Mouse (Mus musculus): ENCODE measurements around the gene Padi6. TPM values are rescaled to one million over a fixed set of nuclear protein-coding genes. Genes with fewer than 3 reads are reported as not detected.

Padi6 gene
- polyA plus RNA-seq, 1 experiment from 2014 or later, result not detected

- H3K4me3 ChIP-seq, result no peak overlapping the region
- peaks cover 94% of the 10 kb centered on the region for H3K36me3 ChIP-seq
- no peaks in the 10 kb centered on the region for H3K27me3 ChIP-seq
- 97% methylated on average over 9 of the region's 9 CpGs for WGBS
- peaks cover 12% of the 10 kb centered on the region for H3K4me1 ChIP-seq (replicated peaks)
- no peak overlapping the region for H3K4me2 ChIP-seq
- H3K9me3 ChIP-seq, result no peaks in the 10 kb centered on the region
- ATAC-seq (ENCODE audit: low read depth), result no peak
- H3K9ac ChIP-seq, result no peak overlapping the region
- no peak overlapping the region for H3K27ac ChIP-seq (replicated peaks)
Observed at GRCm38 (mm10) chr4:140718436-140718835, 24.0 kb downstream of the Padi6 start.

GRCm38 (mm10) chr4:140716994-140717393 lies 25.4 kb downstream of the Padi6 start:
- 93% methylated on average over 11 of the region's 11 CpGs for WGBS
- ATAC-seq (ENCODE audit: low read depth), result no peak
- Histone ChIP-seq H3K27ac (replicated peaks) (no peak overlapping the region), H3K4me3 (no peak overlapping the region), H3K27me3 (no peaks in the 10 kb centered on the region), H3K4me2 (no peak overlapping the region), H3K4me1 (replicated peaks) (peaks cover 26% of the 10 kb centered on the region), H3K9ac (no peak overlapping the region), H3K36me3 (peaks cover 95% of the 10 kb centered on the region), H3K9me3 (no peaks in the 10 kb centered on the region)

GRCm38 (mm10) chr4:140714586-140714985 lies 27.9 kb downstream of the Padi6 start:
- 85% methylated on average over 5 of the region's 5 CpGs for WGBS
- ATAC-seq (ENCODE audit: low read depth), result no peak; the same call in 1 of the 2 replicates

GRCm38 (mm10) chr4:140713480-140714365 lies 28.7 kb downstream of the Padi6 start:
- Histone ChIP-seq H3K9ac (peak overlapping the region; percentile 41; the same call in 1 of the 2 replicates), H3K4me1 (replicated peaks) (peaks cover 46% of the 10 kb centered on the region), H3K36me3 (peaks cover 95% of the 10 kb centered on the region), H3K27me3 (no peaks in the 10 kb centered on the region), H3K9me3 (no peaks in the 10 kb centered on the region), H3K4me2 (no peak overlapping the region), H3K27ac (replicated peaks) (peak overlapping the region; percentile 72), H3K4me3 (no peak overlapping the region)
- WGBS, result 32% methylated on average over 29 of the region's 29 CpGs
- peak; percentile 91 for ATAC-seq (ENCODE audit: low read depth)

More at GRCm38 (mm10) chr4:140714586-140714985, 27.9 kb downstream of the Padi6 start:
- Histone ChIP-seq H3K9ac (no peak overlapping the region), H3K9me3 (no peaks in the 10 kb centered on the region), H3K4me1 (replicated peaks) (peaks cover 37% of the 10 kb centered on the region), H3K27me3 (no peaks in the 10 kb centered on the region), H3K4me2 (no peak overlapping the region), H3K4me3 (no peak overlapping the region), H3K36me3 (peaks cover 95% of the 10 kb centered on the region), H3K27ac (replicated peaks) (peak overlapping the region; percentile 72)

- peaks cover 93% of the 10 kb centered on the region for H3K36me3 ChIP-seq
- ATAC-seq (ENCODE audit: low read depth), result no peak
Observed at GRCm38 (mm10) chr4:140711360-140711759, 31.1 kb downstream of the Padi6 start.

GRCm38 (mm10) chr4:140710781-140711180 lies 31.7 kb downstream of the Padi6 start:
- Histone ChIP-seq H3K9ac (no peak overlapping the region), H3K4me2 (no peak overlapping the region), H3K27me3 (no peaks in the 10 kb centered on the region), H3K4me1 (replicated peaks) (peaks cover 75% of the 10 kb centered on the region), H3K9me3 (no peaks in the 10 kb centered on the region), H3K4me3 (no peak overlapping the region), H3K27ac (replicated peaks) (no peak overlapping the region), H3K36me3 (peaks cover 93% of the 10 kb centered on the region)
- no peak for ATAC-seq (ENCODE audit: low read depth)
- 76% methylated on average over 10 of the region's 10 CpGs for WGBS

More at GRCm38 (mm10) chr4:140711360-140711759, 31.1 kb downstream of the Padi6 start:
- Histone ChIP-seq H3K4me3 (no peak overlapping the region), H3K9me3 (no peaks in the 10 kb centered on the region), H3K4me2 (no peak overlapping the region), H3K9ac (no peak overlapping the region), H3K4me1 (replicated peaks) (peaks cover 69% of the 10 kb centered on the region), H3K27ac (replicated peaks) (no peak overlapping the region), H3K27me3 (no peaks in the 10 kb centered on the region)
- 87% methylated on average over 5 of the region's 5 CpGs for WGBS

- Histone ChIP-seq H3K4me1 (replicated peaks) (peaks cover 86% of the 10 kb centered on the region), H3K4me2 (no peak overlapping the region), H3K9me3 (no peaks in the 10 kb centered on the region), H3K27ac (replicated peaks) (0 out of 2 replicates have a peak overlapping the region, but pooled peaks have one; percentile 23), H3K27me3 (no peaks in the 10 kb centered on the region), H3K36me3 (peaks cover 94% of the 10 kb centered on the region), H3K9ac (no peak overlapping the region), H3K4me3 (no peak overlapping the region)
- WGBS, result 84% methylated on average over 10 of the region's 10 CpGs
- ATAC-seq (ENCODE audit: low read depth), result no peak
Observed at GRCm38 (mm10) chr4:140709617-140710016, 32.8 kb downstream of the Padi6 start.

- Histone ChIP-seq H3K27me3 (no peaks in the 10 kb centered on the region), H3K4me1 (replicated peaks) (peaks cover 86% of the 10 kb centered on the region), H3K36me3 (peaks cover 92% of the 10 kb centered on the region), H3K27ac (replicated peaks) (peak overlapping the region; percentile 50), H3K4me3 (no peak overlapping the region), H3K9ac (peak overlapping the region; percentile 13; the same call in 1 of the 2 replicates), H3K9me3 (no peaks in the 10 kb centered on the region), H3K4me2 (no peak overlapping the region)
- ATAC-seq (ENCODE audit: low read depth), result no peak
- 76% methylated on average over 7 of the region's 7 CpGs for WGBS
Observed at GRCm38 (mm10) chr4:140709111-140709510, 33.3 kb downstream of the Padi6 start.

- ATAC-seq (ENCODE audit: low read depth), result no peak
- Histone ChIP-seq H3K27ac (replicated peaks) (peak overlapping the region; percentile 50), H3K4me1 (replicated peaks) (peaks cover 87% of the 10 kb centered on the region), H3K4me2 (no peak overlapping the region), H3K36me3 (peaks cover 86% of the 10 kb centered on the region), H3K9ac (peak overlapping the region; percentile 52; the same call in 1 of the 2 replicates), H3K27me3 (no peaks in the 10 kb centered on the region), H3K9me3 (no peaks in the 10 kb centered on the region), H3K4me3 (no peak overlapping the region)
- 81% methylated on average over 18 of the region's 18 CpGs for WGBS
Observed at GRCm38 (mm10) chr4:140708297-140708927, 34.0 kb downstream of the Padi6 start.

GRCm38 (mm10) chr4:140707615-140708014 lies 34.8 kb downstream of the Padi6 start:
- Histone ChIP-seq H3K4me3 (no peak overlapping the region), H3K27me3 (no peaks in the 10 kb centered on the region), H3K36me3 (peaks cover 78% of the 10 kb centered on the region), H3K9me3 (no peaks in the 10 kb centered on the region), H3K4me1 (replicated peaks) (peaks cover 85% of the 10 kb centered on the region), H3K4me2 (no peak overlapping the region), H3K9ac (peak overlapping the region; percentile 52; the same call in 1 of the 2 replicates), H3K27ac (replicated peaks) (0 out of 2 replicates have a peak overlapping the region, but pooled peaks have one; percentile 13)
- WGBS, result 84% methylated on average over 4 of the region's 4 CpGs
- ATAC-seq (ENCODE audit: low read depth), result no peak

- Histone ChIP-seq H3K4me2 (peak overlapping the region; percentile 92), H3K36me3 (peaks cover 44% of the 10 kb centered on the region), H3K4me1 (replicated peaks) (peaks cover 83% of the 10 kb centered on the region), H3K4me3 (peak overlapping the region; percentile 96), H3K27ac (replicated peaks) (peak overlapping the region; percentile 98), H3K9me3 (no peaks in the 10 kb centered on the region), H3K27me3 (peaks cover 15% of the 10 kb centered on the region), H3K9ac (peak overlapping the region; percentile 98)
- WGBS, result 34% methylated on average over 4 of the region's 4 CpGs
- ATAC-seq (ENCODE audit: low read depth), result no peak
Observed at GRCm38 (mm10) chr4:140704166-140704565, 38.3 kb downstream of the Padi6 start.

- H3K36me3 ChIP-seq, result peaks cover 39% of the 10 kb centered on the region
- H3K9me3 ChIP-seq, result no peaks in the 10 kb centered on the region
- WGBS, result 7% methylated on average over 8 of the region's 8 CpGs
- ATAC-seq (ENCODE audit: low read depth), result 0 out of 2 replicates have a peak, but pooled peaks have one; percentile 6
- peak overlapping the region; percentile 92 for H3K4me2 ChIP-seq
- H3K4me3 ChIP-seq, result peak overlapping the region; percentile 96
- H3K4me1 ChIP-seq (replicated peaks), result peaks cover 80% of the 10 kb centered on the region
- peak overlapping the region; percentile 98 for H3K9ac ChIP-seq
- H3K27me3 ChIP-seq, result peaks cover 20% of the 10 kb centered on the region
- H3K27ac ChIP-seq (replicated peaks), result peak overlapping the region; percentile 98
Observed at GRCm38 (mm10) chr4:140703636-140704035, 38.8 kb downstream of the Padi6 start.

Measured in neural tube, embryonic 13.5 days (tissue).